Mouse (Mus musculus) embryonic fibroblast, embryonic 13.5 days (primary cell): ENCODE data around the gene Arfrp1.

ENCODE experiments used
- CTCF ChIP-seq: IDR thresholded peaks from 2 replicates; pipeline ENCODE4 v1.5.1; 2011; ENCODE audit warnings: mild to moderate bottlenecking, control low read depth, low read length, moderate library complexity, borderline replicate concordance; ENCODE audit not compliant: insufficient read depth
- POLR2A ChIP-seq: IDR thresholded peaks from 2 replicates; pipeline ENCODE4 v1.6.1; 2011; ENCODE audit warnings: low read depth, mild to moderate bottlenecking, control low read depth, low read length, moderate library complexity

- no peak for TF ChIP-seq POLR2A
- TF ChIP-seq CTCF: no peak
Measured at GRCm38 (mm10) chr2:181326098-181326497, 39.1 kb downstream of the Arfrp1 start.
